Mouse (Mus musculus): ENCODE data around the gene Adam26b. TPM values are rescaled to one million over a fixed set of nuclear protein-coding genes. Genes with fewer than 3 reads are reported as not detected.
"Not testable (repeated sequence)": the region's sequence is repeated elsewhere in the genome, so short reads cannot be mapped to it uniquely, and the experiment has no call there.

Adam26b gene
- total RNA-seq (2021), result not detected
- long read RNA-seq, experiment 1, result 0 reads
- long read RNA-seq, experiment 2, result 0 reads

- not testable (repeated sequence) for DNase-seq (ENCODE audit: low spot score in 2 of 2)
Observed at GRCm38 (mm10) chr8:43528006-43528405, at the start of gene Adam26b. Gene Adam26b, minus strand, starts transcription at chr8:43528106.

DNA sequence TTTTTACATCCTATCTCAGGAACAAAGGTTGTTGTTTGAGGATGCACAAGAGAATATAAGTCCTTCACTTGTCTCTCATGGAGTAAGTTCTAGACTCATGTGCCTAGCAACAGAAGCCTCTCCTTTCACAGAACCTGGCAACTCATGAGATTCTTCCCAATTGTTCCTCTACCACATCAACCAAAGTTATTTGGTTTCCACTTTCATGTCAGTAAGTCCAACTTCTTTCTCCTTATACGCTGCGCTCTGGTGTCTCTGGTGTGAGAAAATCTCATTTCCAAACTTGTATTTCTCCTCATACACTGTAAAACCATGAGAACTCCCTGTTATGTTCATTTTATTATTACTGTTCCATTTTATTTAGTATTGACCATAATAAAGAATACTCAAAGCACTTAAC is 48.7 kb upstream of the Adam26b start, which contains the start of gene Adam26a:
Gene Adam26a (minus strand): TSS at position 101 of the 400 bp plus-strand sequence.
- DNase-seq (ENCODE audit: low spot score in 2 of 2), result not testable (repeated sequence)

Other genes starting within 250 kb of the Adam26b start
- gene Zfp42, start 221.1 kb downstream of the Adam26b start, total RNA-seq (2021), result not detected
- not detected for gene Adam26a, start 48.6 kb upstream of the Adam26b start, total RNA-seq (2021)
- not detected for gene Gm5346, start 99.2 kb upstream of the Adam26b start, total RNA-seq (2021)
- not detected for gene Adam34, start 181.9 kb upstream of the Adam26b start, total RNA-seq (2021)

Data from gastrocnemius, postnatal 4 days (tissue).